Mouse (Mus musculus) layer of hippocampus, adult 18-20 months (tissue): ENCODE measurements at regions not wholly inside any gene's neighbourhood (a gene's known extent, or its start where the extent isn't known, plus 50 kb on each side); places are given as distances from the start of the nearest gene placed in this dataset.
A peak's percentile ranks its signal among the peaks of the same experiment; 100 is the strongest.

Experiments used
- DNase-seq, 2 experiments: peaks; one replicate each; pipeline ENCODE4 v3.0.0; 2022; ENCODE audit warnings: low spot score in 2 of 2

DNA sequence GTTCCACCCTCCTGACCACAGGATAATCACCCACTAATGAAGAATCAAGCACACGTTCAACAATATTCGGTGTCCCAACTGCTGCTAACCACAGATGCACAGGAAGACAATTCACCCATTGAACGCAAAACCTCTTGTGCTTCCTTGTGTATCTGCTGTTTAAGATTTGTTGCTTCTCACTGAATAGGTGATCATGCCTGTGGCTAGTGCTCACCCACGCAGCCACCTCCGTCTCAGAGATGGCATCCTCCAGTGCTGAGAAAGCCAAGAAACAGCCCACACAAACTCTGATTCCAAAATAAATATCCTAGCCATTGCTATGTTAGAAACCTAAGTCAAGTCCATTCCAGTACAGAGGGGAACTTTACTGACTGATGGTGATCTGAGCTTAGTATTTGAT, 520.7 kb upstream of the Adamts16 start:
- DNase-seq: no peak

GRCm38 (mm10) chr13:71359112-71359511, 517.5 kb upstream of the Adamts16 start:
- DNase-seq: no peak

DNA sequence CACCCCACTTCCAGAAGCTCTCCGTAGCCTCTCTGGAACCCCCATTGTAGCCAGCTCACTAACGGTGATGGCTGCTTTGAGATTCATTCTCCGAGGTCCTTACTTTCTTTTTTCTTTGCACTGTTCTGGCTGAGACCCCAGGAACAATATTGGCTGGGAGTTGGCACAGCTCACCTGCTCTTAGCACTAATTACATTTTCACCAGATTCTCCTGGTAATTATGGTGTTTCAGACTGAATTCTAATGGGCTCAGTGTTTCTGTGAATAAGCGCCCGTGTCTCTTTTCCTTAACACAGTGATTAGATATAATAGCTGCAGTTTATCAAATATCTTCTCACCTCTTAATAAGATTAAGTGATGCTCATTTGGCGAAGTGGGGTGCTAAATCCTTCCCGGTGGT, 509.2 kb upstream of the Adamts16 start:
- no peak for DNase-seq

GRCm38 (mm10) chr13:71342921-71343320, 501.3 kb upstream of the Adamts16 start:
- no peak for DNase-seq

- DNase-seq: no peak
Measured at GRCm38 (mm10) chr13:71338700-71339099, 497.1 kb upstream of the Adamts16 start.

GRCm38 (mm10) chr13:71334925-71335324, 493.3 kb upstream of the Adamts16 start:
- no peak for DNase-seq

- DNase-seq: no peak
Measured at GRCm38 (mm10) chr13:71333146-71333545, 491.5 kb upstream of the Adamts16 start.

- DNase-seq: no peak
Measured at GRCm38 (mm10) chr13:71330321-71330720, 488.7 kb upstream of the Adamts16 start.

DNA sequence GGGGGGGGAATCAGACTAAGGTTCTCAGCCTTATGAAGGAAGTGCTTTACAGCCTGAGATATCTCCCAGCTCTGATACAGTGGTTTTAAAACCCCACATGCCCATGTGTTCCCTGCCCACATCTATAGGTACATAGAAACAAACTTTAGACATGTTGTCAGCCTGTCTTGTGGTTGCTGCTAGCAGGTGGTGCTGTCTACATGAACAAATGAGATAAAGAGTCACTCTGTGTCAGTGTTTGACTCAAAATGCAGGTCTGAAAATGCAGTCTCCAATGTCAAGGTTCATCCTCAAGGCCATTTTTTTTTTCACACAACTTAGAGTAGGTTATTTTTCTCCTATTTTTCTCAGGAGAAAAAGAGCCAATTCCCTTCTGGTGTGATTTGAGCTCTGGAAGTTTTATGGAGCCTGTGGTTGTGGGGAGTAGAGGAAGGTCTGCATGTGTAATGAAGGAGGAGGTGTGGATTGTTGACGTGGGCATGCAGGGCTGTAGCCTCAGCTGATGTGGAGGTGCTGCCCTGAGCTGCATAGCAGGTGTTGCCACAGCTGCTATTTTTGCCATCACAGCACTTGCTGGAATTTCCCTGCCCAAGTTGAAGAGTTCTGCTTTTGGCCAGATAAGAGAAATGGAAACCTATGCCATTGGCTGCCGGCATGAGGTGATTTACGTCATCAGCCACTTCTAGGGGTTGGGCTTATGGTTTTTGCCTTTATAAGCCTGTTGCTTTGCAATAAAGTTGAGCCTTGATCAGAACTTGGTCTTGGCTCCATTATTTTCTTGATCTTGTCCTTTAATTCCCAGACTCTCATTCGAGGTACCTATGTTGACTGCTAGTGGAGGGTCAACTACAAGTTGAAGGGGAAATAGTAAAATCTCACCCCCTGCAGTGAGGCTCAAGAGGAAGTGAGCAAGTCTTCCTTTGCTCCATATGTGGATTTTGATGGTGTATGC, 486.5 kb upstream of the Adamts16 start:
- DNase-seq: no peak

DNA sequence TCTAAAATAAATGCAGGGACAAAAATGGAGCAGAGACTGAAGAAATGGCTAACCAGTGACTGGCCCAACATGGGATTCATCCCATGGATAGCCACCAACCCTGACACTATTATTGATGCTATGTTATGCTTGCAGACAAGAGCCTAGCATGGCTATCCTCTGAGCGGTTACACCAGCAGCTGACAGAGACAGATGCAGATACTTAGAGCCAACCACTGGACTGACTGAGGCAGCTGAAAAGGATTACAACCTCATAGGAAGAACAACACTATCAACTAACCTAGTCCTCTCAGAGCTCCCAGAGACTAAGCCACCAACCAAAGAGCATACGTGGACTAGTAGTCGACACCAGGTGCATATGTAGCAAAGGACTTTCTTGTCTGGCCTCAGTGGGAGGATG, 478.9 kb upstream of the Adamts16 start:
- DNase-seq: no peak

DNA sequence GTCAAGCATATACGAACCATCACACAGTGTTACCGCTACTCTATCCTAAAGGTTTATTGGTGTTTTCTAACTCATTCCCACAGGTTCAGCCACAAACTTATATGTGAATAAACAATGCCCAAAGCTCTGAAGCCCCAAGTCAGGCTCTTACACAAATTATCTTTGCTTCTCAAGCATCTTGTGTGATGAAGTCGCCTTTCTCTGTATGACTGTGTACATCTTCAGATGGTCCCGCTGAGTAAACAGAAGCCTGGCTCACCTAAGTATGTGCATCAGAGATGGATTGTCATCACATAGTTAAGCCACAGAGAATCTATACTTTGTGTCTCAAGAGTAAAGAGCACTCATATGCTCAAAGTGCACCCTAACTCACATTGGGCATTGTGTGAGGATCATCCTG, 462.3 kb upstream of the Adamts16 start:
- DNase-seq: no peak

GRCm38 (mm10) chr13:71275991-71276390, 434.4 kb upstream of the Adamts16 start:
- DNase-seq: no peak

- DNase-seq: no peak
Measured at GRCm38 (mm10) chr13:71274139-71274538, 432.5 kb upstream of the Adamts16 start.

DNA sequence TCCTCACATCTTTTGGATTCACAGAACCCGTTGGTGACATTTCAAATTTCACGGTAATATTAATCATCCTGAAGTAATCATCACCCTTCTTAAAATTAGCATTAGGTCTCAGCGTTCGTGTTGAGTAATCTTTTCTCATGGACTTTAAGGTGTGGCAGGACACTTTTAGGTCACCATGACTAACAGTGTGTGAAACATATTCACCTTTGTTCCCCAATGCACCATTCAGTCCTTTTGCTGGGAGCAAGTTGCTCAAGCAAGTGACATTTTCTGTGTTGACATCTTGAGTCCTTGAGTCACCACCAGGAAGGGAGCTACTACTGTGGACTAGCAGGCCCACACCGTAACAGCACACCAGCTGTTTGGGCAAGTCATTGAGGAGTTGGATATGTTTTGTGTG, 431.9 kb upstream of the Adamts16 start:
- no peak for DNase-seq

- no peak for DNase-seq
Measured at GRCm38 (mm10) chr13:71273067-71273466, 431.5 kb upstream of the Adamts16 start.

- no peak for DNase-seq
Measured at GRCm38 (mm10) chr13:71272431-71272830, 430.8 kb upstream of the Adamts16 start.

DNA sequence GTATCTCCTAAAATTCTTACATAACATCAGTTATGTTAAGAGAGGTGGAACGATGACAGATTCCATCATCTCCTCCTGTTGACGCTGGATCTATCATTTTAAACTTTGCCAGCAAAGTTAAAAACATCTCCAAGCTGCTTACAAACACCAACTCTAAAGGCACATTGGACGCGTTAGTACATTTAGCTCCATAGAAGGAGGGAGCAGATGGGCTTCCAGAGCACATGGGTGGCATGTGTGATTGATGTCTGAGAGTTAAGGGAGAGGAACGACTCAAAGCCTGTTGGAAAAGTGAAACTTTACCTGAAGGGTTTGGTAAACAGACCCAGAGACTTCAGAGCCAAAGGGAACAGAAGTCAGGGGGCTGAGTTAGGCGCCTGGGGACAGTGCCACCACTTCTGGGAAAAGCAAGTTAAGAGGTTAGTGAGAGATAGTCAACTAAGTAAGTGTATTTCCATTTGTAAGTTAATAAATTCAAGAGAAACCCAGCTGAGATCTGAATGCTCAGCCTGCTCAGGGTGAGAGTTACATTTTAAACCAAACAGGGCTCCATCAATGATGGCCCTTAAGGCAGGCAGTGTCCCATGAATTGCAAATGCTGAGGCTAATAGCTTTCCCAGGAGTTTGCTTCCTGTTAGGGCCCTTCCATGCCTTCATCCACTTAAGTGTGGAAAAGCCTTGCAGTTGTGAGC, 430.3 kb upstream of the Adamts16 start:
- DNase-seq: peak; percentile 37 to 80

DNA sequence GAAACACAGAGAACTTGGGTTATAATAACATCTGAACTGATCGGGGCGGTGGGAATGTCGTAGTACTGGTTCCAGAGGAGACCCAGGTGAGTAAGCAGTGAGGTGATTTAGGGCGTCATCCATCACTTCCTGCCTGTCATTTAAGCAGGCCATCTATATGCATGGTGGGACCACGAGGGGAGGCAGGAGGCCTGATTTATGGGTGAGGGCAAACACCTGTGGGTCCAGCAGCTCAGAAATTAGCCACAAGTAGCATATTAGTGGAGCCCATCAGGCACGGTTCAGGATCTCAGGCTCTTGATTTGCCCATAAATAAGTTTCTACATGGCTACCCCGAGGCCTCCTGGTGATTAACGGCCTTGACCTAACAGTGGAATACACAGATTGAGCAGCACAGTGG, 428.8 kb upstream of the Adamts16 start:
- no peak for DNase-seq

DNA sequence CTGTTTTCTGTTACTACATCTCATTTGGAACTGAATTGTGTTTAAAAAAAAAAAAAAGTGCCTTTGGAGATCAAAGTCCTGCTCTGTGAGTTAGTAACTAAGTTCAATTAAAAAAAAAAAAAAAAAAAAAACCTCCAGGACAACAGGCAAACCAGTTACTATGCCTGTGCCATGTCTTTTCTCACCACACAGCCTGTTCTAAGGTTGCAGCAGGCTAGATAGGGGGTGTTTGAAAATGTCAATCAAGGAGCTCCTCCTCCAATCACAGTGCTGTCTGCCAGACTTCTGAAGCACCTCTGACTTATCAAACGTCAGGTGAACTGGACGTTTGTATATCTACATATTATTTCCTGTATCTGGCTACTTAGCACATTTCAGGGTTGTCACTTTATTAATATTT, 427.9 kb upstream of the Adamts16 start:
- DNase-seq: no peak

DNA sequence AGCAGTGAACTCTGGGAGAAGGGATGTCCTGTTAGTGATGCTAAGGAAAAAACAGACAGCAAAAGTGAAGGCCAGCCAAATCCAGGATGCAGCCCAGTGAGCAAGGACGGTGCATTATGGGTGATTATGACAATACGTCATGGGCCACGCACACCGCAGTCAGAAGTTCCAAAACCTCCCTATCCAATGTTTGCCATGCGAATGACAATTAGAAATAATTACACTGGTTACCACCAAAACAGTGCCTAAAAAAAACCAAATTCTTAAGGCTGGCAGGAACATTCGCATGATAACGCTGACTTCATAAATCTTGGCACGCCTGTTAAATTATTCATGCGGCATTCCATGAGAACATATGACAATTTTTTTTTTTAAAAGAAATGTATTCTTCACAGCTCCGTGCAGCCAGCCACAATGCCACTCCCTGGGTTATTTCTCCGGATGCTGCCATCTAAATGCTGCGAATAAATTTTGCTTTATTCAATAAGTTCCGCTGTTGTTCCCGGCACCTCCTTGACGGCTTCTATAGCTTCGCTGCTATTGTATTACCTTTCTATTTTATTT, 421.8 kb upstream of the Adamts16 start:
- DNase-seq: peak in 1 of 2 experiments; percentile 17

GRCm38 (mm10) chr13:71262575-71263295, 421.1 kb upstream of the Adamts16 start:
- DNase-seq: no peak
